Mouse (Mus musculus) embryonic fibroblast, embryonic 13.5 days (primary cell): ENCODE data around the gene Trpm3.

Experiments
- CTCF ChIP-seq: IDR thresholded peaks from 2 replicates; pipeline ENCODE4 v1.5.1; 2011; ENCODE audit warnings: mild to moderate bottlenecking, control low read depth, low read length, moderate library complexity, borderline replicate concordance; ENCODE audit not compliant: insufficient read depth
- POLR2A ChIP-seq: IDR thresholded peaks from 2 replicates; pipeline ENCODE4 v1.6.1; 2011; ENCODE audit warnings: low read depth, mild to moderate bottlenecking, control low read depth, low read length, moderate library complexity

GRCm38 (mm10) chr19:22931006-22931405 lies 792.2 kb downstream of the Trpm3 start:
- no peak for TF ChIP-seq CTCF
- no peak for TF ChIP-seq POLR2A
